In the genomic region with DNA sequence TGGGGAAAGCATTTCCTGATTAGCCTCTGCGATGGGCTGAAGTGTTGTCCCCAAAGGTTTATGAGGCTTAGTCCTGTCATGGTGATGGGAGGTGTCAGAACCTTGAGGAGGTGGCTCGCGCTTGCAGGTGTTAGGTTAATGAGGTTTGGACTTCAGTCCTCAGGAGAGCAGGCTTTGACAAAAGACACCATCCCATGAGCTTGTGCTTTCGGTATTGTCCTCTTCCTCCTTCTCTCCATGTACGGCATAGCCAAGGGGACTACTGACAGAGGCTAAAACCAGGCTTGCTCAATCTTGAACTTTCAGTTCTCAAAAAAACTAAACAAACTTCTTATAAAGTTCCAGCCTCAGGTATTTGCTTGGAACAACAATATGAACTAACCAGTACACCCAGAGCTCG, we compare ENCODE assay signal across 26 mouse cellular contexts.
DNase-seq lines count a peak whose midpoint lies in the region; ATAC-seq and TF ChIP-seq lines count a peak whose summit lies in the region.
"Had no signal": no experiment of that assay in that cellular context is flagged by ENCODE, and none has a peak within 500 bp of the region (broad histone marks: within the 10 kb centered on the region; RNA-seq: fewer than 3 reads in every experiment).

No protein-coding gene starts in this region.

- intact Hi-C loops in heart, postnatal 14 days (cut with DNase I), result no loop called here
- intact Hi-C loops in left cerebral cortex, adult 2 months (cut with DNase I), result no loop called here

- peak; percentile 67 for DNase-seq in heart, adult 11 months
- no peak for DNase-seq in heart, postnatal 14 days
- DNase-seq in spleen, adult 2 months (ENCODE audit: low read depth in 1 of 2, low spot score in 2 of 2), result no peak
- no peak for DNase-seq in spleen, postnatal 36 days (ENCODE audit: low spot score in 2 of 2)
- DNase-seq in left cerebral cortex, adult 2 months (ENCODE audit: extremely low spot score in 1 of 2, low spot score in 2 of 2), result no peak
- no peak for DNase-seq in embryo, embryonic 10.5 days (ENCODE audit: low spot score)
- DNase-seq: adrenal gland, adult 8-10 months; adrenal gland, postnatal 25 days; cerebellum, adult 11-12 months; cerebellum, adult 8-10 months; cerebellum, postnatal 10 days; cerebellum, postnatal 36 days; gastrocnemius, postnatal 10 days; gastrocnemius, postnatal 36 days; heart, adult 18-20 months had no signal

- WGBS in spleen, adult 2 months, result 81% methylated on average over 6 of the region's 6 CpGs
- 64% methylated on average over 6 of the region's 6 CpGs for WGBS in kidney, embryonic 16.5 days

- TF ChIP-seq POLR2A in spleen, adult 2 months (IDR thresholded peaks at IDR 0.05; ENCODE audit: low read depth, low read length), result no peak

- no peak for TF ChIP-seq CTCF in spleen, adult 2 months (IDR thresholded peaks at IDR 0.05; ENCODE audit: extremely low read depth, insufficient read depth, insufficient read length, insufficient replicate concordance)
- no peak for TF ChIP-seq CTCF in left cerebral cortex, adult 2 months (IDR thresholded peaks at IDR 0.05)

- H3K4me1 ChIP-seq in spleen, adult 2 months (ENCODE audit: control insufficient read depth, insufficient read depth, insufficient read length), result peaks cover 5% of the 10 kb centered on the region; the same call in 1 of the 2 replicates
- H3K4me1 ChIP-seq in kidney, embryonic 16.5 days (ENCODE audit: insufficient read depth, low read length), result no peaks in the 10 kb centered on the region
- H3K4me1 ChIP-seq: forebrain, embryonic 12.5 days; forebrain, embryonic 15.5 days; heart, embryonic 10.5 days; heart, embryonic 13.5 days; hindbrain, embryonic 15.5 days had no signal

- no peak overlapping the region for H3K9ac ChIP-seq in kidney, embryonic 16.5 days (replicated peaks; ENCODE audit: low read length)
- H3K9ac ChIP-seq: embryonic facial prominence, embryonic 12.5 days; embryonic facial prominence, embryonic 15.5 days; forebrain, embryonic 12.5 days; forebrain, embryonic 15.5 days; heart, embryonic 13.5 days; hindbrain, embryonic 12.5 days; hindbrain, embryonic 15.5 days had no signal

- H3K27me3 ChIP-seq in spleen, adult 2 months (ENCODE audit: control insufficient read depth, insufficient read depth, low read length), result no peaks in the 10 kb centered on the region
- no peaks in the 10 kb centered on the region for H3K27me3 ChIP-seq in kidney, embryonic 16.5 days (ENCODE audit: insufficient read depth, low read length)
- H3K27me3 ChIP-seq: embryonic facial prominence, embryonic 12.5 days; embryonic facial prominence, embryonic 15.5 days; heart, embryonic 13.5 days; hindbrain, embryonic 12.5 days; hindbrain, embryonic 15.5 days had no signal

- no peaks in the 10 kb centered on the region for H3K9me3 ChIP-seq in kidney, embryonic 16.5 days (ENCODE audit: low read length)
- H3K9me3 ChIP-seq: embryonic facial prominence, embryonic 12.5 days; embryonic facial prominence, embryonic 15.5 days; forebrain, embryonic 12.5 days; forebrain, embryonic 15.5 days; heart, embryonic 10.5 days; heart, embryonic 13.5 days; hindbrain, embryonic 12.5 days; hindbrain, embryonic 15.5 days had no signal

- H3K27ac ChIP-seq in spleen, adult 2 months (ENCODE audit: insufficient read depth, low read length), result peak overlapping the region; percentile 52
- H3K27ac ChIP-seq in left cerebral cortex, adult 2 months, result no peak overlapping the region
- no peak overlapping the region for H3K27ac ChIP-seq in kidney, embryonic 16.5 days (ENCODE audit: low read length)
- H3K27ac ChIP-seq: embryonic facial prominence, embryonic 12.5 days; embryonic facial prominence, embryonic 15.5 days; forebrain, embryonic 12.5 days; forebrain, embryonic 15.5 days; heart, embryonic 10.5 days; heart, embryonic 13.5 days; hindbrain, embryonic 12.5 days; hindbrain, embryonic 15.5 days had no signal

- no peak overlapping the region for H3K4me2 ChIP-seq in kidney, embryonic 16.5 days (replicated peaks; ENCODE audit: low read depth, low read length)
- H3K4me2 ChIP-seq: embryonic facial prominence, embryonic 12.5 days; embryonic facial prominence, embryonic 15.5 days; forebrain, embryonic 12.5 days; forebrain, embryonic 15.5 days; heart, embryonic 13.5 days; hindbrain, embryonic 12.5 days; hindbrain, embryonic 15.5 days had no signal

- no peaks in the 10 kb centered on the region for H3K36me3 ChIP-seq in spleen, adult 2 months (ENCODE audit: control insufficient read depth, insufficient read depth, low read length)
- H3K36me3 ChIP-seq in kidney, embryonic 16.5 days (ENCODE audit: insufficient read depth, low read length), result no peaks in the 10 kb centered on the region
- H3K36me3 ChIP-seq: embryonic facial prominence, embryonic 12.5 days; embryonic facial prominence, embryonic 15.5 days; forebrain, embryonic 12.5 days; forebrain, embryonic 15.5 days; heart, embryonic 10.5 days; heart, embryonic 13.5 days; hindbrain, embryonic 12.5 days; hindbrain, embryonic 15.5 days had no signal

- peak; percentile 82 for ATAC-seq in megakaryocyte, adult 5-6 weeks (ENCODE audit: poor library complexity, severe bottlenecking)
- ATAC-seq in kidney, embryonic 16.5 days (ENCODE audit: low FRiP score, low TSS enrichment), result no peak
- ATAC-seq: activated CD4-positive, CD25-positive, alpha-beta regulatory T cell, adult 4 months; forebrain, embryonic 15.5 days had no signal

- no peak overlapping the region for H3K4me3 ChIP-seq in spleen, adult 2 months (ENCODE audit: extremely low read depth, insufficient read depth, insufficient read length)
- no peak overlapping the region for H3K4me3 ChIP-seq in left cerebral cortex, adult 2 months
- no peak overlapping the region for H3K4me3 ChIP-seq in kidney, embryonic 16.5 days (ENCODE audit: low read length)
- H3K4me3 ChIP-seq: embryonic facial prominence, embryonic 12.5 days; embryonic facial prominence, embryonic 15.5 days; forebrain, embryonic 12.5 days; forebrain, embryonic 15.5 days; heart, embryonic 10.5 days; heart, embryonic 13.5 days; hindbrain, embryonic 12.5 days; hindbrain, embryonic 15.5 days had no signal
